Mouse (Mus musculus): ENCODE measurements at regions not wholly inside any gene's neighbourhood (a gene's known extent, or its start where the extent isn't known, plus 50 kb on each side); places are given as distances from the start of the nearest gene placed in this dataset.

- TF ChIP-seq CTCF (IDR thresholded peaks at IDR 0.05; ENCODE audit: extremely low read depth, insufficient read depth, low read length): no peak
- TF ChIP-seq POLR2A (IDR thresholded peaks at IDR 0.05; ENCODE audit: extremely low read depth, insufficient read depth, low read length): no peak
Measured at GRCm38 (mm10) chr6:143437367-143438271, 270.6 kb downstream of the Etnk1 start.

Data from cortical plate, adult 2 months (tissue).